Mouse (Mus musculus): ENCODE measurements around the gene Cfap100.

The Cfap100 gene

GRCm38 (mm10) chr6:90461181-90461580, 32.6 kb upstream of the Cfap100 start:
- no peak for DNase-seq (ENCODE audit: low read depth in 2 of 2, low spot score in 2 of 2)

DNA sequence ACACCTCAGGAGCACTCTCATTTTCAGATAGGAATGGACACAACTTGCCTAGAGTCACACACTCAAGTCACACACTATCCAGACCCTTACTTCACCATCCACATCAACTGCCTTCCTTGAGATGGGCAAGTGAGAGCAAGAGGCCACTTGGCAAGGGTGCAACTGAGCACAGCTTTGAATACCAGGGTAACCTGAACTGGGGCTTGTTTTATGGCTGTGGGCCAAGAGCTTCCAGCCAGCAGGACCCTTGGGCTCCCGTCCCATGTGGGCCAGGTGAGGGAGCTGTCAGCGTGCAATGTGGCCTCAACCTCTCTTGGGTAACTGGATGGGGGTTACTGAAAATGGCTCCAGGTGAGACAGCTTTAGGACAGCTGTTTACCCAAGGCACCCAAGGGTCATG, 28.8 kb upstream of the Cfap100 start:
- no peak for DNase-seq (ENCODE audit: low read depth in 2 of 2, low spot score in 2 of 2)

DNA sequence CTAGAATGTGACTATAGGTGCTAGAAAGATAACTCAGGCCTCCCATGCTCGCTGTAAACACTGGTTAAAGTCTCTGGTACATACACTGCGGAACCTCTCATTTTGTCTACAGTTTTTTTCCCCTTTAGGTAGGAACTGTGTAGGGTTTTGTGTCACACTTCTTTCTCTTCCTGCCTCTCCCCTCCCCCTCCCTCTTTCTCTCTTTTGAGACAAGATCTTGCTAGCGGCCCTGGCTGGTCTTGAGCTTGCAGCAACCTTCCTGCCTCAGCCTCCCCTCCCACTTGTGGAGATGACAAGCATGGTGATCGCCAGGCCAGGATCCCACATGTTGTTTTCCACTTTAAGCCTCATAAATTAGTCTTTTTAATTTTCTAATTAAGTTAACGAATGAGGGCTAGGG, 25.2 kb upstream of the Cfap100 start:
- no peak for DNase-seq (ENCODE audit: low read depth in 2 of 2, low spot score in 2 of 2)

DNA sequence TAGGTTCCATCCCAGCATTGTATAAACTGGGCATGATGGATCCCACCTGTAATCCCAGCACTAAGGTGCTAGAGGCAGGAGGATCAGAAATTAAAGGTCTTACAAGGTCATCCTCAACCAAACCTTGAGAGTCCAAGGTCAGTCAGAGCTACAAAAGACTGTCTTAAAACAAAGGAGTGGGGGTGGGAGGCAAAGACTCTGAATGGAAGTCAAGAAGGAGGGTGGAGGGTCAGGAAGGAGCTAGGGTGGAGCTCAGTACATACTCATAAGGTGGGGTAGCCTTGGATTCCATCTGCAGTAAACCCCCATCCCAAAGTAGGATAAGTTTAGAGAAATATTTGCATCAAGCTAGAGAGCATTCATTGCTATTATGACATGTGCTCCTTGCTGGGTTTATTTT, 24.0 kb upstream of the Cfap100 start:
- DNase-seq (ENCODE audit: low read depth in 2 of 2, low spot score in 2 of 2), result no peak

- DNase-seq (ENCODE audit: low read depth in 2 of 2, low spot score in 2 of 2), result no peak
Measured at GRCm38 (mm10) chr6:90451512-90451911, 22.9 kb upstream of the Cfap100 start.

DNA sequence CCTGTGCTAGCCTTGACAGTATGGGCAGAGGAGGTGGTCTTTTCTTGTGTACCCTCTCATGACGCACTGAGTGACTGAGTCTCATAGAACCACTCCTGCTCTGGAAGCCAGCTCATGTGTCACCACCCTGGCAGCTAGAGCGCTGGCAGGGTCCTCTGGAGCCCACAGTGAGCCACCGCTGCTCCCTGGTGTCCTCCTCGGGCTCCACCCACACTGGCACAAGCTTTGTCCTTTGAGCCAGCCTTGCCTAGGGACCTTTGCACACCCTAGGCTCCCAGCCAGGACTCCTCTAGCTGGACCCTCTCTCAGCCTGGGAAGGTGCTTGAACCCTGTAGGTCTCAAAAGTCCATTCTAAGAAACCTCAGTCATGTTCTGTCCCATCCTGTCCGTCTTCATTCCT, 22.1 kb upstream of the Cfap100 start:
- DNase-seq (ENCODE audit: low read depth in 2 of 2, low spot score in 2 of 2), result no peak

DNA sequence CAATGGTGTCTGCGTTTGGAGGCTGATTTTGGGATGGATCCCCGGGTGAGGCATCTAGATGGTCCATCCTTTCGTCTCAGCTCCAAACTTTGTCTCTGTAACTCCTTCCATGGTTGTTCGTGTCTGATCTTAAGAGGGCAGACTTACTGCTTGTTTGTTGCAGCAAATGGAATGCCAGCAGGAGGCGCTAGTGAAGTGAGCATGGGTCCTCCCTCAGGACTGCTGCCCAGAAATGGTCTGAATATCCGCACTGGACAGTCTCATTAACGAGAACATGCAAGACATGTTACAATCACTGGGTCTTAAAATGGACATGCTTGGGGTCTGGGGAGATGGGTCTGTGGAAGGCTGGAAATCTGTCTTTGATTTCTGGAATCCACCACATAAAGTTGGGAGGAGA, 21.6 kb upstream of the Cfap100 start:
- no peak for DNase-seq (ENCODE audit: low read depth in 2 of 2, low spot score in 2 of 2)

- no peak for DNase-seq (ENCODE audit: low read depth in 2 of 2, low spot score in 2 of 2)
Measured at GRCm38 (mm10) chr6:90446883-90447282, 18.3 kb upstream of the Cfap100 start.

DNA sequence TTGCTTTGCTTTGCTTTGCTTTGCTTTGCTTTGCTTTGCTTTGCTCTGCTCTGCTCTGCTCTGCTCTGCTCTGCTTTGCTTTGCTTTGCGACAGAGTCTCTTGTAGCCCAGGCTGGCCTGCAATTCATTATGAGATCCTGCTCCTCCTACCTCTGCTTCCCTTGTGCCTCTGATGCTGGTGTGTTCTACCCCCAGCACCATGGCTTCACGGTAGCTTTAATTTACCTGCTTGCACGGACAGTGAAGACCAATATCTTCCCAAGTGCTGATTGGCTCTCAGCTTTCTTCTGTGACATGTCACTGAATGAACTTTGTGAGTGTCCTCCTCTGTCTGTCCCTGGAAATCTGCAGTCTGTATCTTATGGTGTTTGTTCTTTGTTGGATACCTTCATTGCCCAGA, 8.4 kb upstream of the Cfap100 start:
- no peak for DNase-seq (ENCODE audit: low read depth in 2 of 2, low spot score in 2 of 2)

- no peak for DNase-seq (ENCODE audit: low read depth in 2 of 2, low spot score in 2 of 2)
Measured at GRCm38 (mm10) chr6:90436192-90436907, 7.8 kb upstream of the Cfap100 start.

DNA sequence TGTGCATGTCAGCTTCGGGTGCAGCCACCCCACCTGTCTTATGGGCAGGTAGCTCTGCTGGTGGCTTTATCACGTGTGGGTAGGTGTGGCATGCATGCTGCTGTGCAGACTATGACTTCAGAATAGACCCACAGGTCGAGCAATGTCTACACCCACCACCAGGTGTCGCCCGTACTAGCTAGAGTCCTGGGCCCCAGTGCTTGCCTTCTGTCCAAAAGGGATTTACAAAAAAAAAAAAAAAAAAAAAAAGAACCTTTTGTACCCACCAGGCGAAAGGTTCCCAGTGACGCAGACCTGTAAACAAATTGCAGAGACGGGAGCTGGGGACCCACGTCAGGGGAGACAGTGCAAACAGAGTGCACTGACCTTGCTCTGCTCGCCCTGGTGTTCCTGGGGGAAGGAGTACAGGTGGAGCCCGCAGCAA, 6.6 kb upstream of the Cfap100 start:
- peak; percentile 14 to 32 for DNase-seq (ENCODE audit: low read depth in 2 of 2, low spot score in 2 of 2)

DNA sequence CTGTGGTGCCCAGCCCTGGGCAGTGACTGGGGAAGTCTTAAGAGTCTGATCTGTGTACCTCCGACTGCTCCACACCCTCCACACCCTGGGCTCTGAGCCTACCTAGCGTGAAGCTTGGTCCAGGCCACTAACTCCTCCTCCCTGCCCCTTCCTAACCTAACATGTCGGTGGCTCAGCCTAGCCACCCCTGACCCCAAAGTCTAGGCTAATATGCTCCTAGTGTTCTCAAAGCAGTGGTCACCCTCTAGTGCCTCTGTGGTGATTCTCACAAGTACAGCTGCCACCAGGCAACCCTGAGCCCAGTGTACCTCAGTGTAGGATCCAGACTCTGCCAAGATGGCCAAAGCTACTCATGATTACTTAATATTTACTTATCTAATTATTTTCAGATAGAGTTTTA, 6.1 kb upstream of the Cfap100 start:
- DNase-seq (ENCODE audit: low read depth in 2 of 2, low spot score in 2 of 2), result no peak

DNA sequence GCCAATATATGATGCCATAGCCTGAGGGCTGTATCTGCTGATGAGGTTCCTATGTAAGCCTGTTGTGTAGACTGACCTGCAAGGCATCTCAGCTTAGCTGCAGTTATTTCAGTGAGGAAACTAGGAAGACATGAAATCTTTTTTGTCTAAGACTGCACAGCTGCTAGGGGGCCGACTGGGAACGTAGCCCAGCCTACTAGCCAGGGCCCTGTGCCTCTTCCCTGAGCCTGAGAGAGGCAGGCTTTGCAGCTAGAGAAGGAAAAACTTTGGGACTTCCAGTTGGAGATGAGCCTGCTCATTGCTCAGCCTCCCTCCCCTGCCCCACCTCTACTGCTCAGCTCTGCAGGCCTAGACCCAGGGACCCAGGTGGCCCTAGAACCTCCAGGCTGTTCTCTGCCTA, 2.9 kb upstream of the Cfap100 start:
- no peak for DNase-seq (ENCODE audit: low read depth in 2 of 2, low spot score in 2 of 2)

DNA sequence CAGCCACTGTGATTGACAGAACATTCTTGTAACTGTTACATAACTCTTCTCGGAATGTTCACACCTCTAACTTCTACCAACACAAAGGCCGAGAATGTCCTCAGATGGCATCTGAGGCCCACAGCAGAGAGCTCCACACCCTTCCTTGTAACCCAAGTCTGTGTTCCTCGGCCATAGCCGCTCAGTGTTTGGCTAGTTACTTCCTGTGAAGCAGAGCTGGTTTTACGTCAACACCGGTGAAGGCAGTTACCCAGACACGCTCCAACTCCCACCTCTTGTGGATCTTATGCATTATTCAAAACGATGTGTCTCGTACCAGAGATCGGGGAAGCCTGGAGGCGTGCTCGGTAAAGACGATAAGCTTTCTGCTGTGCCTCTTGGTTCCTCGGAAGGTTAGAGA, 1.3 kb upstream of the Cfap100 start:
- DNase-seq (ENCODE audit: low read depth in 2 of 2, low spot score in 2 of 2), result no peak

- no peak for DNase-seq (ENCODE audit: low read depth in 2 of 2, low spot score in 2 of 2)
Measured at GRCm38 (mm10) chr6:90426003-90426402, 2.6 kb downstream of the Cfap100 start.

DNA sequence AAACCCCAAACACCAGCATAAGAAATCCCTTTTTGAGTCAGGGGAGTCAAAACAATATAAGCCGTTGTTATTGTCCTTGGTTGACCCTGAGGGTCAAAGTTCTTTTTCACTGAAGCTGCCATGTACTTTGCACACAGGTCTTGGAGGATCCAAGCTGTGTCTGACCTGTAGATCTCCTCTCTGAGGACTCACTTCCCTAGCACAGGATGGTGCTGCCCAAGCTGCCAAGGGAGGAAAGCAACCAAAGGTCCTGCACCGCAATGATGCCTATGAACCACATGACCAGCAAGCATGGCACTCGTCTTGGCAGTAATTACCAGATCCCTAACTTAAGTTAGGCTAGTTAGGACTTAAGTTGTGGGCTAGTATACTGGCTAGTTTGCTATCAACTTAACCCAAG, 3.2 kb downstream of the Cfap100 start:
- no peak for DNase-seq (ENCODE audit: low read depth in 2 of 2, low spot score in 2 of 2)

DNA sequence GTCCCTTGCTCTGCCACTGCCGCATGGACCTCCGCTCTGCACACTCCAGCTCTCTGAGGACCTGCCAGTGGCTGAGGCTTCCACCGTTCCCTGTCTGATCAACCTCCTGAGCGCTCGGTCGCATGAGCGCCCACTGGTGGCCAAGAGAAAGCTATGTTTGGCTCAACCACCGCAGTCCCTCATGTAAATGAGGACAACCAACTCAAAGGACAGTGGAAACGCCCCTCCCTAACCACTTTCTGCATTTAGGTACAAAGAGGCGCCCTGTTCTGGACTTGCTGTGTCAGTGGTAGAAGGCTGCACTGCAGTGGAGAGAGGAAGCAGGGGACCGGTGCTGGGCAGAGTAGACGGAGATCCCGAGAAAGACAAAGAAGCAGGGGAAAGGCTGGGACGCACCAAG, 6.0 kb downstream of the Cfap100 start:
- peak; percentile 39 to 54 for DNase-seq (ENCODE audit: low read depth in 2 of 2, low spot score in 2 of 2)

DNA sequence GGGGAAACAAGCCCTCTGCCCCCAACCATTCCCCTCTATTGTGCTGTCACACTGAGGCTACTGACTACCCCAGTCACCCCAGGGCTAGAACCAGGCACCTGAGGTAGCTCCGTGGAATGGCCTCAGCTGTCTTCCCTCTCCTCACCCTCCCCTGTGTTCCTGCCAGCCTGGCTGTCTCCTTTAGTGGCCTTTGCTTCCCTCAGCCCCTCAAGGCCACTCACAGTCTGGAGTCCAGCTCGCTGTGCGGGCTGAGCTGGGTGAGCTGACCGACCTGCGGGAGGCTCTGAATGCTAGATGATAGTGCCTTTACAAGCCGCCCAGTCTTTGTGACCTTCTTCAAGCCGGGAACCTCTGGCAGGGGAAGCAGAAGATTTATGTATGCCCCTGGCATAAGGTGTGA, 16.7 kb downstream of the Cfap100 start:
- DNase-seq (ENCODE audit: low read depth in 2 of 2, low spot score in 2 of 2), result no peak

DNA sequence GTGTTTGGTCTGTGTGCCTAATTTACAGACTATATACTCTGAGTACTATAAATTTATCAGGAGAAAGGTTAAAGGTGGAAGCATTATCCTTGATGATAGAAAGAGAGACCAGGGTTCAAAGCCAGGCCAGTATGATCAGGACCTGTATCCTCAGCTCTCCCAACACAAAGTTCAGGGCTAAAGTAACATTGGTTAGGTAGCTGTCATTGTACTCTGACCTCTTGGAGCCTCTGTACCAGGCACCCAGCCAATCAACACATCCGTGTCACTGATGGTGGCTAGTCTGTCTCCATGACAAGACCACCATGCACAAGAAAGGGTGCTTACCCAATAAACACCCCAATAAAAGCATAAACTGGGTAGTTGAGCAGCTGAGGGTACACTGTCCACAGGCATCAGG, 17.6 kb downstream of the Cfap100 start:
- DNase-seq (ENCODE audit: low read depth in 2 of 2, low spot score in 2 of 2), result no peak

DNA sequence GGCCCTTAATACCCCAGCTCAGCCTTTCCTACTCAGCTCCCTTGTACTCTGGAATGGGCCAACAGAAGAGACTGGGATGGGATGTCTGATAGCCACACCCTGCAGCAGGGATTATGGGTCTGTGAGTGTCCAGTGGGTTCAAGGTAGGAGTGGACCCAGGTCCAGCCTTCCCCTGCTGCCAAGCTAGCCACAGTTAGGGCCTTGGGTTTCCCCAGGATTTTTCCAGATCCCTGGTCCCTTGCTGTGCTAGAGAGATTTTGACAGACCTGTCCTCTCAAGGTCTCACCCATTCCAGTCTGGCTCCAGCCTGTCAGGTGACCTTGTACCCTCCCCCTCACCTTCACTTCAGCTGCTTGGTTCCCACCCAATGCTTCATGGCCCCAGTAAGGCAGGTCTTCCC, 20.0 kb downstream of the Cfap100 start:
- DNase-seq (ENCODE audit: low read depth in 2 of 2, low spot score in 2 of 2), result no peak

GRCm38 (mm10) chr6:90397291-90397690, 31.3 kb downstream of the Cfap100 start:
- no peak for DNase-seq (ENCODE audit: low read depth in 2 of 2, low spot score in 2 of 2)

DNA sequence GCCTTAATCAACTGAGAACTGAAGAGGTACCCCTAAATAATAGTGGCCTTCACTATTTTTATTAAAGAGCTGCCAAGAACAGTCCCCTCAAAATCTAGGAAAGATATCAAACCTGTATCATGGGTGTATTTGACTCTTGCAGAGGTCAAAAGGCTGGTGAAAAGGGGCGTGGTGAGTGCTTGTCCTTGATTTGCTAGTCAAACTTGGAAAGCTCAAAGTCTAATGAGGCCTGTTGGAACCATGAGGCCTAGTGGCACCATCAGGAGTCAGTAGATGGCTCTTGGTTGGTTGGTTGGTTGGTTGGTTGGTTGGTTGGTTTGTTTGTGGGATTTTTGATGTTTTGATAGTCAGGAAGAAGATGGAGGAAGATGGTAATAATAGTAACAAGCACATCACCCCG, 32.8 kb downstream of the Cfap100 start:
- DNase-seq (ENCODE audit: low read depth in 2 of 2, low spot score in 2 of 2), result no peak

- DNase-seq (ENCODE audit: low read depth in 2 of 2, low spot score in 2 of 2), result no peak
Measured at GRCm38 (mm10) chr6:90393948-90394347, 34.6 kb downstream of the Cfap100 start.

DNA sequence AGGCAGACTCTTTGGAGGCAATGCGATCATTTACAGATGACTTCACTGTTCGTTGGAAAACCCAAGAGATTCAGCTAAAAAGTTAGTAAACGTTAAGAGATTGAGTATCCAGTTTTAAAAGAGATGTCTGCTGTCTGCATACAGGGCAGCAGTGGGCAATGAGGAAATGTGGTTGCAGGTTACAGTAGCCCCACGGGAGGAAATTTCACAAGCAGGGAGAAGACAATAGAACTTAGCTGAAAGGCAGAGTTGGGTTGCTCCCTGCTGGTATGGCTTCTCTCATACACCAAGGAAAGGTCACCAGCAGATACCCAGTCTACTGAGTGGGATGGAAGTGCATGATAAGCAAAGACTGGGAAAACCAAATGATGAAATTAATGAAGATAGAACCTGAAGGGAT, 38.0 kb downstream of the Cfap100 start:
- DNase-seq (ENCODE audit: low read depth in 2 of 2, low spot score in 2 of 2), result no peak
